Mouse (Mus musculus) lung, postnatal 36 days (tissue): ENCODE results near the gene 5031439G07Rik.
"Not testable (repeated sequence)": the region's sequence is repeated elsewhere in the genome, so short reads cannot be mapped to it uniquely, and the experiment has no call there.

Source experiments
- DNase-seq: peaks from one replicate; pipeline ENCODE4 v3.0.0; 2022; ENCODE audit warnings: mixed read lengths

Gene 5031439G07Rik

GRCm38 (mm10) chr15:84987874-84988825 lies at the start of gene 5031439G07Rik:
Gene 5031439G07Rik (minus strand): TSS chr15:84988551.
- peak; percentile 97 for DNase-seq

GRCm38 (mm10) chr15:85037343-85037690 lies 49.0 kb upstream of the 5031439G07Rik start:
- DNase-seq, result no peak

- DNase-seq, result peak; percentile 98
Measured at GRCm38 (mm10) chr15:85036566-85037342, 48.4 kb upstream of the 5031439G07Rik start.

GRCm38 (mm10) chr15:85033916-85034315 lies 45.6 kb upstream of the 5031439G07Rik start:
- peak; percentile 33 for DNase-seq

- no peak for DNase-seq
Measured at GRCm38 (mm10) chr15:85031866-85032265, 43.5 kb upstream of the 5031439G07Rik start.

- not testable (repeated sequence) for DNase-seq
Measured at GRCm38 (mm10) chr15:85030643-85031042, 42.3 kb upstream of the 5031439G07Rik start.

GRCm38 (mm10) chr15:85028648-85029047 lies 40.3 kb upstream of the 5031439G07Rik start, which contains the start of gene Fam118a:
Gene Fam118a (plus strand): TSS chr15:85028948.
- not testable (repeated sequence) for DNase-seq

- no peak for DNase-seq
Measured at GRCm38 (mm10) chr15:85027740-85028139, 39.4 kb upstream of the 5031439G07Rik start.

GRCm38 (mm10) chr15:85026197-85026596 lies 37.8 kb upstream of the 5031439G07Rik start:
- DNase-seq, result no peak

- DNase-seq, result no peak
Measured at GRCm38 (mm10) chr15:85022211-85022610, 33.9 kb upstream of the 5031439G07Rik start.

GRCm38 (mm10) chr15:85016951-85017664 lies 28.8 kb upstream of the 5031439G07Rik start, which contains the start of gene Upk3a:
Gene Upk3a (plus strand): TSS chr15:85017141.
- DNase-seq, result peak; percentile 79

GRCm38 (mm10) chr15:85015771-85016170 lies 27.4 kb upstream of the 5031439G07Rik start:
- DNase-seq, result no peak

- peak; percentile 62 for DNase-seq
Measured at GRCm38 (mm10) chr15:85012662-85013054, 24.3 kb upstream of the 5031439G07Rik start.

- peak; percentile 21 for DNase-seq
Measured at GRCm38 (mm10) chr15:85011895-85012661, 23.7 kb upstream of the 5031439G07Rik start.

- DNase-seq, result no peak
Measured at GRCm38 (mm10) chr15:85009666-85010065, 21.3 kb upstream of the 5031439G07Rik start.

GRCm38 (mm10) chr15:85000984-85001982 lies 12.9 kb upstream of the 5031439G07Rik start:
- peak; percentile 87 for DNase-seq

- no peak for DNase-seq
Measured at GRCm38 (mm10) chr15:84999911-85000310, 11.6 kb upstream of the 5031439G07Rik start.

GRCm38 (mm10) chr15:84997768-84998454 lies 9.6 kb upstream of the 5031439G07Rik start:
- no peak for DNase-seq

- peak; percentile 75 for DNase-seq
Measured at GRCm38 (mm10) chr15:84995967-84996366, 7.6 kb upstream of the 5031439G07Rik start.

- DNase-seq, result peak; percentile 39
Measured at GRCm38 (mm10) chr15:84995041-84995440, 6.7 kb upstream of the 5031439G07Rik start.
